Mouse (Mus musculus) hindbrain, embryonic 13.5 days (tissue): Measurements from ENCODE around the gene Myh11. TPM values are rescaled to one million over a fixed set of nuclear protein-coding genes. Genes with fewer than 3 reads are reported as not detected.

Source experiments
- ATAC-seq: fragments of 200-750 bp; cut with Nextera tagmentation; 2 replicates; pipeline ENCODE4 v1.8.0; 2017; ENCODE audit warnings: moderate TSS enrichment; ENCODE audit not compliant: low FRiP score
- H3K27ac ChIP-seq: fragments of 300-500 bp; sonication (generic); 2 replicates; pipeline ENCODE4 v1.5.1; 2015; ENCODE audit warnings: inconsistent platforms, mild to moderate bottlenecking, moderate library complexity
- H3K27me3 ChIP-seq: fragments of 300-500 bp; sonication (generic); 2 replicates; pipeline ENCODE4 v1.6.1; 2015; ENCODE audit warnings: mild to moderate bottlenecking, inconsistent platforms
- H3K36me3 ChIP-seq: fragments of 300-500 bp; sonication (generic); 2 replicates; pipeline ENCODE4 v1.6.1; 2015; ENCODE audit warnings: mild to moderate bottlenecking, inconsistent platforms
- H3K4me1 ChIP-seq: fragments of 300-500 bp; sonication (generic); replicated peaks from 2 replicates; pipeline ENCODE4 v1.6.1; 2015; ENCODE audit warnings: inconsistent platforms
- H3K4me2 ChIP-seq: fragments of 300-500 bp; sonication (generic); 2 replicates; pipeline ENCODE4 v1.6.1; 2015; ENCODE audit warnings: inconsistent platforms, mild to moderate bottlenecking, moderate library complexity
- H3K4me3 ChIP-seq: fragments of 300-500 bp; sonication (generic); 2 replicates; pipeline ENCODE4 v1.5.1; 2015; ENCODE audit warnings: mild to moderate bottlenecking, inconsistent platforms
- H3K9ac ChIP-seq: fragments of 300-500 bp; sonication (generic); 2 replicates; pipeline ENCODE4 v1.6.1; 2015; ENCODE audit warnings: mild to moderate bottlenecking, inconsistent platforms
- H3K9me3 ChIP-seq: fragments of 300-500 bp; sonication (generic); 2 replicates; pipeline ENCODE4 v1.6.1; 2016; ENCODE audit warnings: inconsistent platforms
- WGBS: fragments of 180-500 bp; shearing (Covaris S2); methylation state at CpG from one replicate; pipeline ENCODE4 v1.1.7; 2015; 5-methylcytosine and 5-hydroxymethylcytosine counted together
- polyA plus RNA-seq: library from polyadenylated mRNA; unstranded; fragments of >200 nt; fragmentation: Nextera tagmentation; extraction: Ambion mirVana; gene quantifications from 2 replicates; pipeline ENCODE4 v1.2.1, GENCODE M21; 2015

Gene Myh11
- polyA plus RNA-seq, 1 experiment from 2014 or later: 0.53 TPM

GRCm38 (mm10) chr16:14183856-14184255 lies 107.3 kb downstream of the Myh11 start:
- H3K4me1 ChIP-seq: no peaks in the 10 kb centered on the region
- 90% methylated on average over 1 of the region's 1 CpGs for WGBS
- no peak overlapping the region for H3K4me3 ChIP-seq
- no peak overlapping the region for H3K27ac ChIP-seq
- H3K36me3 ChIP-seq: peaks cover 48% of the 10 kb centered on the region
- H3K27me3 ChIP-seq: no peaks in the 10 kb centered on the region
- no peaks in the 10 kb centered on the region for H3K9me3 ChIP-seq
- no peak for ATAC-seq
- H3K4me2 ChIP-seq: no peak overlapping the region
- no peak overlapping the region for H3K9ac ChIP-seq

DNA sequence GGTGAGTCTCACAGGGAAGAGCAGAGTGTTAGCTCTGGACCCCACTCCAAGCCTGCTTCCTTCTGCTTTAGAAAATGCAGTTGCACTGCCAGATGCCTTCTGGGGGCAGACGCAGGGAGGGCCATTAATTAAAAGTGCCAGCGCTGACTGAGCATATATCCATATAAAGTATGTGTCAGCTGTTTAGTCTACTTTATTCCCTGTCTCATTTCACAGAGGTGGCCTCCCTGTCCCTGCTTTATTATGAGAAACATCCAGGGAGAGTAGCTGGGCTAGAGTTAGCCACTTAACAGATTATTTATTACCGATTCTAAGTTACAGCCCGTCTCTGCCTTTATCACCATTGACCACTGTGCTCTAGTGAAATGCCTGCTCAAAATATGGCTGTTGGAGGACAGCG lies 108.8 kb downstream of the Myh11 start:
- no peaks in the 10 kb centered on the region for H3K4me1 ChIP-seq
- H3K4me2 ChIP-seq: no peak overlapping the region
- H3K27ac ChIP-seq: no peak overlapping the region
- no peaks in the 10 kb centered on the region for H3K27me3 ChIP-seq
- H3K9ac ChIP-seq: no peak overlapping the region
- peaks cover 41% of the 10 kb centered on the region for H3K36me3 ChIP-seq
- no peak overlapping the region for H3K4me3 ChIP-seq
- no peaks in the 10 kb centered on the region for H3K9me3 ChIP-seq
- WGBS: 83% methylated on average over 5 of the region's 5 CpGs
- ATAC-seq: no peak

- Histone ChIP-seq H3K36me3 (peaks cover 40% of the 10 kb centered on the region), H3K27me3 (no peaks in the 10 kb centered on the region), H3K4me1 (no peaks in the 10 kb centered on the region), H3K27ac (no peak overlapping the region), H3K9ac (no peak overlapping the region), H3K4me2 (no peak overlapping the region), H3K4me3 (no peak overlapping the region), H3K9me3 (no peaks in the 10 kb centered on the region)
- WGBS: 88% methylated on average over 6 of the region's 6 CpGs
- no peak for ATAC-seq
These were observed 110.9 kb downstream of the Myh11 start for GRCm38 (mm10) chr16:14180163-14180733.

DNA sequence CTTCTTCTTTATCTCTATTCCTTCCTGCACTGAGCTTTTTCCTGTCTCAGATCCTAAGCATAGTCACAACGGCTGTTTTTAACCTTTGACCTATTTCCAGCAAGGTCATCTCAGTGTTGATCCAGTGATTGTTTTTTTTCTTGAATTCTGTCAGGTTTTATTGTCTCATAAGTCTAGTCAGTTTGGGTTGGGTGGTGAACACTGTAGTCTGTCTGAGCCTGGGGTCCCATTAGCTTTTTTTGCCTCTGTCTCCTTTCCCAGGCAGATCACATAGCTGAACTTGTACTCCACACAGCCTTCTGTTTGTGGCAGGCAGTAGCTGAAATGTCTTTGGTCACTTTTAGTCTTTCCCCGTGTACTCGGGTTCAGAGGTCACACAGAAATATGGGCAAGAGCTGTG lies 113.1 kb downstream of the Myh11 start:
- H3K4me2 ChIP-seq: no peak overlapping the region
- H3K27ac ChIP-seq: no peak overlapping the region
- WGBS: 77% methylated on average over 3 of the region's 3 CpGs
- H3K36me3 ChIP-seq: peaks cover 47% of the 10 kb centered on the region
- H3K9me3 ChIP-seq: no peaks in the 10 kb centered on the region
- H3K9ac ChIP-seq: no peak overlapping the region
- H3K27me3 ChIP-seq: no peaks in the 10 kb centered on the region
- no peaks in the 10 kb centered on the region for H3K4me1 ChIP-seq
- H3K4me3 ChIP-seq: no peak overlapping the region
- ATAC-seq: no peak

DNA sequence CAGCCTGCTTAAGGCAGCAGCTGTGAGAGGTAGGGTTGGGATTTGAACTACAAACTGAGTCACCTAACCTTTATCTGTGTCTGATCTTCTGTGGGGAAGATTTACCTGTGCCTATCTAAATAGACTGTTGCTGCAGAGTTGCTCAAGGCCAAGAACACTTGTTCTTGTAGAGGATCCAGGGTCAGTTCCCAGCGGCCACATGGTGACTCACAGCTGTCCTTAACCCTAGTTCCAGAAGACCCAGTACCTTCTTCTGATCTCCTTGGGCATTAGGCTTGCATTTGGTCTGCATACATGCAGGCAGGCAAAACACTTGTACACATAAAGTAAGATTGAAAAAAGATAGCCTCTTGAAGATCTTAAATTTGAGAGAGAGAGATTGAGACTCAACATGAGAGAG lies 121.5 kb downstream of the Myh11 start:
- no peak overlapping the region for H3K27ac ChIP-seq
- no peaks in the 10 kb centered on the region for H3K27me3 ChIP-seq
- no peak for ATAC-seq
- H3K4me2 ChIP-seq: no peak overlapping the region
- H3K9me3 ChIP-seq: no peaks in the 10 kb centered on the region
- peaks cover 45% of the 10 kb centered on the region for H3K36me3 ChIP-seq
- no peaks in the 10 kb centered on the region for H3K4me1 ChIP-seq
- H3K4me3 ChIP-seq: no peak overlapping the region
- no peak overlapping the region for H3K9ac ChIP-seq
- WGBS: 97% methylated on average over 1 of the region's 1 CpGs

GRCm38 (mm10) chr16:14166490-14166889 lies 124.7 kb downstream of the Myh11 start:
- H3K9ac ChIP-seq: no peak overlapping the region
- WGBS: 97% methylated on average over 4 of the region's 4 CpGs
- H3K27me3 ChIP-seq: no peaks in the 10 kb centered on the region
- peaks cover 26% of the 10 kb centered on the region for H3K36me3 ChIP-seq
- peaks cover 16% of the 10 kb centered on the region for H3K4me1 ChIP-seq
- H3K4me2 ChIP-seq: no peak overlapping the region
- no peak overlapping the region for H3K4me3 ChIP-seq
- no peak for ATAC-seq
- H3K27ac ChIP-seq: no peak overlapping the region
- H3K9me3 ChIP-seq: no peaks in the 10 kb centered on the region

GRCm38 (mm10) chr16:14163731-14164130 lies 127.4 kb downstream of the Myh11 start:
- no peaks in the 10 kb centered on the region for H3K9me3 ChIP-seq
- H3K36me3 ChIP-seq: 0 out of 2 replicates have a peak, but pooled peaks cover 2% of the 10 kb centered on the region
- peak overlapping the region; percentile 82 for H3K9ac ChIP-seq
- no peaks in the 10 kb centered on the region for H3K27me3 ChIP-seq
- H3K27ac ChIP-seq: no peak overlapping the region
- peak overlapping the region; percentile 69 for H3K4me2 ChIP-seq
- ATAC-seq: no peak
- peak overlapping the region; percentile 65 for H3K4me3 ChIP-seq
- WGBS: 3% methylated on average over 10 of the region's 10 CpGs
- H3K4me1 ChIP-seq: peaks cover 16% of the 10 kb centered on the region

DNA sequence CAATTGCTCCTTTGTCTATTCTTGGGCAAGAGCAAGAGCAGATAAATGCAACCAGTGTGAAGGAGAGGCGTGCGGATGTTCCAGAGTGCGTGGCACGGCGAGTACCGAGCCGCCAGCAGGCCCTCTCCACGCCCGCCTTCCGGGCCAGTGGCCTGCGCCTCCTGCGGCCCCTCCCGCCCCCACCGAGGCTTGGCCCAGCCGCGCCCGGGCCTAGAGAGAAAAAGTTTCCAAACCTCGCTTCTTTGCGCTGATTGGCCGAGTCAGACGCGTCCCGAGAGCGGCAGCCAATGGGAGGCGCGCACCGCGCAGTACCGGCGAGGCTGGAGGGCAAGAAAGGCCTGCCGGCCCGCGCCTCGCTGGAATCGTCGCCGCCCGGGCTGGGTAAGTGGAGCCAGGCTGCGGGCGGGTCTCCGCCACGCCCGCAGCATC lies 128.2 kb downstream of the Myh11 start, which contains the start of the genes Nde1 and Marf1:
Gene Nde1, plus strand, starts transcription at position 288 of the 429 bp plus-strand sequence.
Gene Marf1, minus strand, starts transcription at position 364 of the 429 bp plus-strand sequence.
- no peaks in the 10 kb centered on the region for H3K36me3 ChIP-seq
- peak within 1 kb of the TSS; percentile 48 for H3K27ac ChIP-seq
- peak within 1 kb of the TSS; percentile 69 for H3K4me2 ChIP-seq
- peak within 1 kb of the TSS; percentile 65 for H3K4me3 ChIP-seq
- under 1% methylated on average over 40 of the region's 43 CpGs for WGBS
- ATAC-seq: peak; percentile 67
- peaks cover 21% of the 10 kb centered on the region for H3K4me1 ChIP-seq
- H3K9me3 ChIP-seq: no peaks in the 10 kb centered on the region
- H3K9ac ChIP-seq: peak within 1 kb of the TSS; percentile 82
- H3K27me3 ChIP-seq: no peaks in the 10 kb centered on the region

GRCm38 (mm10) chr16:14160941-14161340 lies 130.2 kb downstream of the Myh11 start:
- 81% methylated on average over 1 of the region's 1 CpGs for WGBS
- H3K27ac ChIP-seq: no peak overlapping the region
- no peaks in the 10 kb centered on the region for H3K9me3 ChIP-seq
- no peak for ATAC-seq
- H3K36me3 ChIP-seq: no peaks in the 10 kb centered on the region
- H3K9ac ChIP-seq: no peak overlapping the region
- H3K4me1 ChIP-seq: peaks cover 29% of the 10 kb centered on the region
- no peak overlapping the region for H3K4me3 ChIP-seq
- H3K27me3 ChIP-seq: no peaks in the 10 kb centered on the region
- H3K4me2 ChIP-seq: no peak overlapping the region

DNA sequence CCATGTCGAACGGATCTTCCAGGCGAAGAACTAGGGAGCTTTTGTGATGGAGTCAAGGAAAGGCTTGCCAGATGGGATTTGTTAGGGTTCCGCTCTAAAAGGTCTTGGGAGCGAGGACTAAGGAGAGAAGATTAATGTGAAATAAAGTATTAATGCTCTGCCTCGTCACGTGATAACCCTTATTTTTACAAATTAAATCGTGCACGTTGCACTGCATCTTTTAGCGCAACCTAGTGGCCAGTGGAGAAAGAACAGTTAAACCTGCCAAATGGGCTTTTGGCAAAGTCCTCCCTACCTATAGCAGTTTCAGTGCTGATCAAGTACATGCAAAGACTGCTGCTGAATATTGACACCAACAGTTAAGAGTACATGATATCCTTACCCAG lies 131.4 kb downstream of the Myh11 start:
- H3K36me3 ChIP-seq: no peaks in the 10 kb centered on the region
- peak overlapping the region; percentile 55 for H3K4me2 ChIP-seq
- peak overlapping the region; percentile 78 for H3K4me3 ChIP-seq
- peaks cover 29% of the 10 kb centered on the region for H3K4me1 ChIP-seq
- peak; percentile 50 for ATAC-seq
- no peaks in the 10 kb centered on the region for H3K27me3 ChIP-seq
- peak overlapping the region; percentile 95 for H3K27ac ChIP-seq
- peak overlapping the region; percentile 81 for H3K9ac ChIP-seq
- WGBS: under 1% methylated on average over 10 of the region's 10 CpGs
- no peaks in the 10 kb centered on the region for H3K9me3 ChIP-seq

DNA sequence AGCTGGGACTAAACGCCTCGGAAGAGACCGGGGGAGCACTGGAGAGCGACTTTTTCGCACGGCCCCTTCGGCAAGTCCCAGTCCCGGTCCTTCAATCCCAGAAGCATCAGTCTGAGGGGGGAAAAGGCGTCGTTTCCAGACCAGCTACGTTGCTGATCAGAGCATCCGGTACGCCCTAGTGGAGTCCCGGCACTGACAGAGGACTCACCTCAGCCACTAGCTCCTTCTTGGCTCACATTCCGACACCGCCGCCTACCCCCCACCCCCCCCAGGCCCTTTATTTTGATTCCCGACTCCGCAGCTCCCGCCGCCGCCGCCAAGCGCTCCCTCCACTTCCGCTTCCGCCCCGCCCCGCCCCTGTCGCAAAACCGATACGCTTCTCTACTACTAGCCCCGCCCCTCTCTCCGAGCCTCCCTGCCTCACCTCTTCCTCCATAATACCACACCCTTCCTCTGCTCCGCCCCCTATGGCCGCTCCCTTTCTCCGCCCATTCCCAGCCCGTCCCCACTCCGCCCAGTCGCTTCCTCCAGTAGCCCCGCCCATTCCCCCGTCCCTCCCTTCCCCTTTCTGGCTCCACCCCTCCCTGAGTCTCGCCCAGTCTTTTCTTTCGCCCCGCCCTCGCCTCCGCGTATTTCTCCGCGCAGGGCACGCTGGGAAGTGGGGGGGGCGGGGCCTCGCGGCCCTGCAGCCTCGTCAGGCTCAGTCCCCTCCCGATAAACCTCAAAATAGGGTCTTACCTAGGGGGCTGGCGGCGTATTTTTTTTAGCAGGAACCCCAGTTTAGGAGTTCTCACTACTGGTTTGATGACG lies 132.0 kb downstream of the Myh11 start:
- ATAC-seq: peak; percentile 96
- Histone ChIP-seq H3K9me3 (no peaks in the 10 kb centered on the region), H3K27me3 (no peaks in the 10 kb centered on the region), H3K4me1 (peaks cover 25% of the 10 kb centered on the region), H3K27ac (peak overlapping the region; percentile 95), H3K4me2 (peak overlapping the region; percentile 75), H3K36me3 (no peaks in the 10 kb centered on the region), H3K9ac (peak overlapping the region; percentile 84), H3K4me3 (peak overlapping the region; percentile 78)
- under 1% methylated on average over 56 of the region's 58 CpGs for WGBS

DNA sequence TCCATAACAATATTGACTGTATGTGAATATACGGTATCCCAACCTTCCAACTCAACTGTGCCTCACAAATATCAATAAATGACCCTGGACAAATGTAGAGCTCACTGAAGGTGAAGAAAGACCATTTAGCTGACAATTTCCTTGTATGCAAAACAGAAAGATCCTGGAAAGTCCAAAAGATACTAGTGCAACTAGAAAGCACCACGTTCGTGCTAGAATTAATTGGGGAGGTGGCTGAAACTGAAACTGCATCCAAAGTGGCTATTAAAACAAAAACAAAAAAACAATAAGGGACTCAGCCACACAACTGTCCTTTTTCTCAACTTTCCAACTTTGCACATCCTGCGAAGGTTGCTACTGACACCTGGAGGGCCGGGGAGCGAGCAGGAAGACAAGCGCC lies 132.6 kb downstream of the Myh11 start:
- Histone ChIP-seq H3K27ac (peak overlapping the region; percentile 95), H3K4me3 (peak overlapping the region; percentile 78), H3K4me2 (peak overlapping the region; percentile 75), H3K4me1 (peaks cover 19% of the 10 kb centered on the region), H3K27me3 (no peaks in the 10 kb centered on the region), H3K9ac (peak overlapping the region; percentile 84), H3K36me3 (0 out of 2 replicates have a peak, but pooled peaks cover 3% of the 10 kb centered on the region), H3K9me3 (no peaks in the 10 kb centered on the region)
- 11% methylated on average over 7 of the region's 7 CpGs for WGBS
- ATAC-seq: no peak
